Mouse (Mus musculus) layer of hippocampus, adult 11-12 months (tissue): ENCODE data around the gene Rngtt.
"Not testable (repeated sequence)": the region's sequence is repeated elsewhere in the genome, so short reads cannot be mapped to it uniquely, and the experiment has no call there.

Source experiments
- DNase-seq: peaks from one replicate; pipeline ENCODE4 v3.0.0; 2022; ENCODE audit warnings: low spot score

Rngtt gene

DNA sequence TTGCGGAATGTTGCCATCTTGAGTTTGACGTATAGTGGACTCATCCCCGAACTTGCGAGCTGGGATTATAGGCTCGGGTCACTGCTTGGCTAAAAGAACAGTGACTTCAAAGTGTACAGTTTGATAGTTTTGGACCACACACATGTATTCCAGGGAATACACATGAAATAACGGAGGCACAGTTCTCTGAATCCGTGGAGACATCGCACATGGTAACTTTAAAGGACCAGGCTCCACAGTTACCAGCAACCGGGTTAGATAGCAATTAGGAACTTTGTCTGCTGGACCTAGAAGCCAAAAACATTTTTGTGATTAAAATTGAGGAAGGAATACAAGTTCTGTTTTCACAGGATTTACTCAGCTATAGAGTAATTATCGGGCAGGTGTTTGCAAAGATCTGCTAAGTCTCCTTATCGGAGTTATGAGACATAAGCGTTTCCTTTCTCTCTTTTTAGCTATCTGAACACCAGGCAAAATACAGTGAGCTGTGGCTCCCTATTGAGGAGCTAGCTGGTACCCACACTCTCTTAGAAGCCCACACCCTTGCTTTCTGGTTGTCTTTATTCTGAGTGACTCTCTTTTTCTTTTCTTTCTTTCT is 828 bp downstream of the Rngtt start:
- no peak for DNase-seq

DNA sequence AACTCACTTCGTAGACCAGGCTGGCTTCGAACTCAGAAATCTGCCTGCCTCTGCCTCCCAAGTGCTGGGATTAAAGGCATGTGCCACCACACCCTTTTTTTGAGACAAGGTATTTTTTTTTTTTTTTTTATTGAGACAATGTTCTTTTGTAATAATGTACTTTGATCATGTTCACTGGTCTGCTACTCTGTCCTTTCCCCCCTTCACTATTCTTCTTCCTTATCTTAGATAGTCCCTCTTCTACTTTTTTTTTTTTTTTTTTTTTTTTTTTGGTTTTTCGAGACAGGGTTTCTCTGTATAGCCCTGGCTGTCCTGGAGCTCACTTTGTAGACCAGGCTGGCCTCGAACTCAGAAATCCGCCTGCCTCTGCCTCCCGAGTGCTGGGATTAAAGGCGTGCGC is 4.0 kb downstream of the Rngtt start:
- not testable (repeated sequence) for DNase-seq

GRCm38 (mm10) chr4:33315840-33316239 is 5.7 kb downstream of the Rngtt start:
- DNase-seq: no peak

DNA sequence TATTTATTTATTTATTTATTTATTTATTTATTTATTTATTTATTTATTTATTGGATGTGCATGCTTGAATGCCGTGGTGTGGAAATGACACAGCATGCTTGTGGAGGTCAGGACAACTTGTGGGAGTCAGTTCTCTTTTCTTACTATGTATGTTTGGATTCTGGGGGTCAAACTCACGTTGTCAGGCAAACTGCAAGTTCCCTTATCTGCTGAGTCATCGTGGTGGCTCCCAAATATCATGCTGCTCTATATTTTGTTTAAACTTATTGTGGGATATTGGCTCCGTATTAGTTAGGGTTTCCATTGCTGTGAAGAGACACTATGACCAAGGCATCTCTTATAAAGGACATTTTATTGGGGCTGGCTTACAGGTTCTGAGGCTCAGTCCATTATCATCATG is 21.0 kb downstream of the Rngtt start:
- no peak for DNase-seq

DNA sequence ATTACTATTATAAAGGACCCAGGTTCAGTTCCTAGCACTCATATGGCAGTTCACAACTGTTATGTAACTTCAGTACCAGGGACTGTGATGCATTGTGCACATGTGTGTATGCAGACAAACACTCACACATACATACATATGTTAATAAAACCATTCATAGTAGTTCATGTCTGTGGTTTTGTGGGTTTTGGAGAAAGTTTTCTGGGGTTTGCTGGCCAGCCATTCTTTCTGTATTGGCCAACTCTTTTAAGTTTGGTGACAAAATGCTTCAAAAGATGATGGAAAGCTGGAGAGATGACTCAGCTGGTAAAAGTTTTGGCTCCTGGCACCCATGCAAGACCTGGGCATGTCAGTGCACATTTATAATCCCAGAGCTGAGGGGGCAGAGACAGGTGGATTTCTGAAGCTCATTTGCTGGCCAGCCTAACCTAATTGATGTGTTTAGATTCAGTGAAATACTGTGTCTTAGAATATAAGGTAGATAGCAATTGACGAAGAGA is 22.9 kb downstream of the Rngtt start:
- DNase-seq: no peak

DNA sequence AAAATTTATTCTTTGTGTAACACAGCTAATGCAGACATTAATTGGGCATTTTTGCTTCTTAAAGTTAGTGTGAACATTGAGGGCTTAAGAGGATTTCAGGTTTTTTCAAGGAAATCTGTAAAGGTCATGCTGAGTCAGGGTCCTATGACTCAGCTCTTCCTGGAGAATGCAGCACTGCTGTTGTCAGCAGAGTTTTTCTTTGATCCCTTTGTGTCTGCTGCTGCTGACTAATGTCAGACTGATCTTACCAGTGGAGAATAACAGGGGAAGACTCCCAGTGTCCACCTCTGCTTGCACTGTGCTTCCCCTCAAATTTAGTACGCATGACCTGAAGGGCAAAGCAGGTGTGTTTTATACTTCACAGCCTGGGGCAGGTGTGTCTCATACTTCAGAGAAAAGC is 27.9 kb downstream of the Rngtt start:
- no peak for DNase-seq

DNA sequence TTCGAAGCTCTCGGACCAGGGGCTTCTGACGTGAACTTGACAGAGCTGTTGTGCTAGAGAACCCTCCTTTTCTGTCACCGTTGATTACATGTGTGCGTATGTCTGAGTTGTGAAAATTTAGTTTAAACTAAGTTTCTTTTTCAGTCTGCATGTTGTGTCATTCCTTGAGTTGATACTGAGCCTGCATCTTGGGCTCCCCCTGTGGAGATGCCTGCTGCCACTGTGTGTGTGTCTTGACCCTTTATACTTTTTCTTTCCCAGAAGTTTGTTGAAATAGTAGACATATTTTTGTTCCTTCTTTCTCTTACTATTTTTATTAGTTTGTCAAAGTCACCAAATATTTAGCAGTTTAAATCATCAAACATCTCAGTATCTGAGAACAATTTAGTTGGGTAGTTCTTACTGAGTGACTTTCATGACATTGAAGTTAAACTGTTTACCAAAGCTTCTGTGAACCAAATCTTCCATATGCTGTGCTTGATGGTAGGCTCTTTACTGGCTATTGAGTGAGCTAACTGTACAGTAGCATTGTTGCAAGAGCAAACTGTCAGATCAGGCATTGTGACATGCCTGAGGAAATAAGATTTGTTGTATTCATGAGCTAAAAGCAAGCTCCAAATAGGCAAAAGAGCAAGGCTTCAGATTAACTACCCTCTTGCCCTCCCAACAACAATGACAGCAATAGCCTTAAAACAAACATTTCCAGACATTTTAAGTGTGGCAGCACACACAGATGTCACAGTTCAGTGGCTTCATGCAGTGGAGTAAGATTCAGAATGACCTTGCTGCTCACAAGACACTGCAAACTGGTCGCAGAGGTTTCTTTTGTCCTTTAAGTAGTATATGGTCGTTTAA is 33.0 kb downstream of the Rngtt start:
- DNase-seq: no peak

DNA sequence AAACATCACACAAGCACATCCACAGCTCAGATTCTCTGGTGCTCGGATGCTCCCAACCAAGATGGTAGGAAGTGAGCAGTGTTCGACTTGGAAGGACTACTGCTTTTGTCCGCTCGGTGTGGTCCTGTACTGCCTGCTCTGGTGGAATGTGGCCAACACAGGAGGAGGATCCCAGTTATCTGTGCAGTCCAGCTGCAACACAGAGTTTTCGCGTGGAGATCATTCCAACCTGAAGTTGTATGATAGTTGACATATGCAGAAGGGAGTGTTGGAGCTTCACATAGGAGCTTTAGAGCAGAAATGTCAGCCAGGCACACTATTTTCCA is 33.6 kb downstream of the Rngtt start:
- DNase-seq: no peak

DNA sequence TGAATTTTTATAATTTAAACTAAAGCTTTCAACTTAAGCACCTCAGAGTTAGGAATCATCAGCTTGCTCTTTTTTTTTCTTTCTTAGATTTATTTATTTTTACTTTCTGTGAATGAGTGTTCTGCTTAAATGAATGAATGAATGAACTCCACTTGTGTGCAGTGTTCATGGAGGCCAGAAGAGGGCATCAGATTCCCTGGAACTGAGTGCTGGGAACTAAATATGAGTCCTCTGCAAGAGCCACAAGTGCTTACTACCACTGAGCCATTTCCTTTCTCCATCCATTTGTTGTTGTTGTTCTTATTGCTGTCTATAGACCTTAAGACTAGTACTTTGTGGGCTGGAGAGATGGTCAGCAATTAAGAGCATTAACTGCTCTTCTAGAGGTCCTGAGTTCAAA is 53.3 kb downstream of the Rngtt start:
- no peak for DNase-seq

DNA sequence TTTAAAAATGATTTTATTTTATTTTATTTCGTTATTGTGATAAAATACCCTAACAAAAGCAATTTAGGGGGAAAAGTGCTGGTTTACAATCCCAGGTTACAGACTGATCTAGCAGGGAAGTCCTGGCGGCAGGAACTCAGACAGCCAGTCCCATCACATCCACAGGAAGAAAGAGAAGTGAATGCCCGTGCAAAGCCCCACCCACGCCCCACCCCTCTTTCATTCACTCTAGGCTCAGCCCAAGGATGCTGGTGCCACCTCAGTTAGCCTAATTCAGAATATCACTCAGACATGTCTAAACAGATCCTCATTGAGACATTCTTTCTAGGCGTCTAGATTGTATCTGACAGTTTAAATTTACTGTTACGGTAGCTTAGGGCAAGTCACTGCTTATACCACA is 64.8 kb downstream of the Rngtt start:
- DNase-seq: no peak

DNA sequence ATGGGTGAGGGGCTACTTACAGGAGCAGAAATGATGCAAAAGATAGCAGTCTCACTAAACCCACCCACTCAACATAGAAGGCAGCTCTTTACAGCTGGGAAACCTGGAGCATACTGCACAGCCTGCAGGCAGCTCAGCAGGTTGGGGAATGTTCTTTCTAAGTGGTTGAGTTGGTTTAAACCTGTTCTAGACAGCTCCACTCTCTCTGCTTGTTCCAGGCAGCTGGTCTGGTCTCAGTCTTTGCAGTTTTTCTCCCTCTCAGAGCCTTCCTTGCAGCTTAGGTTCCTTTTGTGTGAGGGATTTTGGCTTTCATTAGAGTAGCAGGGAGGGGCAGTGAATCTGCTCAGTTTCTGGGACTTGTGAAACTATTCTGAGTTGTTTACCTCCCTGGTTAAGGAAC is 67.5 kb downstream of the Rngtt start:
- DNase-seq: no peak

GRCm38 (mm10) chr4:33378894-33379293 is 68.8 kb downstream of the Rngtt start:
- DNase-seq: no peak

DNA sequence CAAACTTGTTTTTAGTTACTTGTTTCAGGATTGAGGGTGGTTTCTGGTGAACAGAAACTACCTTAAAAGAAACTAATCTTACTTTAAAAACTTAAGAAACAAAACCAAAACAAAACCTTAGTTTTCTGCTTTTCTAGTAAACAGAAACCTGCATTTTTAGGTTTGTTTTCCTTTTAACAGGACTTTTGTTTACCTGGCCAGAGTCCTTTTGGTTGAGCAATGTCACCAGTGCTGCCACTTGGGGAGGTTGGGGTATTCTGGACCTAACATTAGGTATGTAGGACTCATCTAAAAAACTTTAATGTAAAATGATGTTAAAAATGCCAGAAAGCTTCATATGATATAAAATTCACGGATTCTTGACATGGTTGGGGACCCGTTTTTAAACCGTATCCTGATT is 78.8 kb downstream of the Rngtt start:
- DNase-seq: no peak

- DNase-seq: peak; percentile 38
Measured at GRCm38 (mm10) chr4:33390660-33391059, 80.5 kb downstream of the Rngtt start.

GRCm38 (mm10) chr4:33393437-33393836 is 83.3 kb downstream of the Rngtt start:
- no peak for DNase-seq

DNA sequence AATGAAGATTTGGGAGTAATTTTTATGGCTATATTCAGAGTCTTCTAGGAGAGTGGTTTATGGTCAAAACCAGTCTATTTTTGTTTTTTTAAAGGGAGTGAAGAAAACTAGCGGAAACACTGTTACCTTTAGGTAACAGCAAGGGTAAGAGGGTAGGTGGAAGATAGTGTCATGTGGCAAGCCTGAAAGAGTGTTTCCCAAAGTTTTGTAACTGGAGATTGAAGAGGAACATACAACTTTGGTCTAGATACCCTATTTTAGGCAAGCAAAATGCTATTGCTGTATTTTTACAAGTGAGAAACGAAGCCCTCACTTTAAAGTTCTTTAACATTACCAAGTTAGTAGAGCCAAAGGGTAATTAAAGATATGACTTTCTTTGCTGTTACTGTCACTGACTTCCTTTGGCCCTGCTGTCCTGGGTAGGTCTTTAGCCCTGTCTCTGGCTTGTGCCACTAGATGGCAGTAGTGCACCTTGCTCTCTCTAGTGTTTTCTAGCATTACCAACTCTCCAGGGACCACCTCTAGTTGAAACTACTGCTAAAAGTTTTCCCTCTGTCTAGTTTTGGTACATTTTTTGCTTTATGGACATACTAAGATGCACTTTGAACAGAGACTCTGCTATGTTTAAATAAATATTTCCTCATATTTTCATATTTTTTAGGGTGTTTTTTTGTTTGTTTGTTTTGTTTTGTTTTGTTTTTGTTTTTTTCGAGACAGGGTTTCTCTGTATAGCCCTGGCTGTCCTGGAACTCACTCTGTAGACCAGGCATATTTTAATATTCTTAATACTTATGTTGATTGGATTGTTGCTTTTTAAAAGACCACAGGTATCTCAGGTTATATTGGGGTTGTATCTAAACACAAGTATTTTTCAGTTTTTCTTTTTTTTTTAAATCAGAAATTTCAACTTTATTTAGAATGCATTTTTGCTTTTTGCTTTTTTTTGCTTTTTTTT is 86.4 kb downstream of the Rngtt start:
- peak; percentile 90 for DNase-seq

DNA sequence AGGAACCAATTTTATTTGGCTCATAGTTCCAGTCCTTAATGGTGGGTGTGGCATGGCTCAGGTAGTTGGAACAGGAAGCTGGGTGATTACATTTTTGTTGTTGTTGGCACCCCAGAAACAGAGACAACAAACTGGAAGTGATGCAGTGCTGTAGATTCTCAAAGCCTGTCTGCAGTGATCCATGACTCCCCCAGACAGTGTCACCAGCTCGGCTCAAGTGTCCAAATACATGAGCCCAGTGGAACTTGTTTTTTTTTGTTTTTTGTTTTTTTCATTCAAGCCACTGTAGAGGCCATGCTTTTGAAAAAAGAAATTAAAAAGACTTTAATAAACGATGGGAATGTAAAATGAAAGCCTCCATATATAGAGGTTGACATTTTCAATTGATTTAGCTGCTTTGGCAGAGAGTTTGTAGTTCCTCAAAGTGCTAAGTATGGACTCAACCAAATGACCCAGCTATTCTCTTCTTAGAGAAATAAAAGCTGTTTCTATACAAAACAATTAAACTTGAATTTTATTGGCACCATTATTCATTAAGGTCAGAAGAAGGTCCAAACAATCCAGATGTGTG is 95.7 kb downstream of the Rngtt start:
- DNase-seq: no peak

GRCm38 (mm10) chr4:33413791-33414190 is 103.7 kb downstream of the Rngtt start:
- no peak for DNase-seq

DNA sequence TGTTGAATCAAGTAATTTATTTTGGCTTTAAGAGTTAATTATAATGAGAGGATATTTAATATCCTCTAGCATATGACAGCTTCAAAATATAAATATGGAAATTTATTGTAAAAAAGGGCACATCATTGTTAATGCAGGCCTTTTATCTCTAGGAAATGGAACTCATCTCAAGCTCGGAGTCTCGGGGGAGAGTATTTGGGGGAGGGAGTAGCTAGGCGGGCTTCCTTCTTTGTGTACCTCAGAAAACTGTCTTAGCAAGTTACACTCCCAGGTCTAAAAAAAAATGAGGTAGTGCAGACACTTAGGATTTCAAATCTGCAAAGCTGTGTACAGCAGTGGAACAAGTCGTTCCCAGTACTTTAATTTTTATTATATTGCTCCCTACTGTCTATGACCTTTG is 104.7 kb downstream of the Rngtt start:
- DNase-seq: no peak

- DNase-seq: no peak
Measured at GRCm38 (mm10) chr4:33417391-33417790, 107.3 kb downstream of the Rngtt start.

DNA sequence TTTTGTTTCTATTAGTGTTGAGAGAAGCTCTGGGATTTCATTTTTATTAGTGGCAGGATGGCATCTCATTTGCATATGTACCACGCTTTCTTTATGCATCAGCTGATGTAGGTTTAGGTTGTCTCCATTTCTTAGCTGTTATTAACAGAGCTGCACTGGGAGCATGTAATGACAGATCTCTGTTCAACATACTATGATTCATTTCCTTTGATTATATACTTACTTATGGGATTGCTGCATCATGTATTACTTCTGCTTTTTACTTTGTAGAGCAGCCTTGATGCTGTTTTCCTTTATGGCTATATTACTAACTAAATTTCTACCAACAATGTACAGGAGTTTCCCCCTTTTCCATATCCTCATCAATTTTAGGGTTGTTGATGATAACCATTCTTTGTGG is 109.5 kb downstream of the Rngtt start:
- no peak for DNase-seq

- DNase-seq: no peak
Measured at GRCm38 (mm10) chr4:33428856-33429255, 118.7 kb downstream of the Rngtt start.
